Mouse (Mus musculus) lung, postnatal 0 days (tissue): ENCODE measurements around the gene Trim50. TPM values are rescaled to one million over a fixed set of nuclear protein-coding genes. Genes with fewer than 3 reads are reported as not detected.
"Not testable (repeated sequence)": the region's sequence is repeated elsewhere in the genome, so short reads cannot be mapped to it uniquely, and the experiment has no call there.

Experiments used
- ATAC-seq: fragments of 200-750 bp; cut with Nextera tagmentation; 2 replicates; pipeline ENCODE4 v1.8.0; 2017; ENCODE audit warnings: moderate library complexity
- DNase-seq: peaks from one replicate; pipeline ENCODE4 v3.0.0-alpha.2; 2016; ENCODE audit warnings: low spot score
- H3K27ac ChIP-seq: fragments of 300-500 bp; sonication (generic); 2 replicates; pipeline ENCODE4 v1.5.1; 2014; ENCODE audit warnings: antibody characterized with exemption, mild to moderate bottlenecking, low read length, mixed read lengths
- H3K27me3 ChIP-seq: fragments of 300-500 bp; sonication (generic); replicated peaks from 2 replicates; pipeline ENCODE4 v1.6.1; 2014; ENCODE audit warnings: low read length, mixed read lengths; ENCODE audit not compliant: insufficient read depth
- H3K36me3 ChIP-seq: fragments of 300-500 bp; sonication (generic); 2 replicates; pipeline ENCODE4 v1.6.1; 2014; ENCODE audit warnings: low read length, mixed read lengths; ENCODE audit not compliant: insufficient read depth
- H3K4me1 ChIP-seq: fragments of 300-500 bp; sonication (generic); 2 replicates; pipeline ENCODE4 v1.6.1; 2014; ENCODE audit warnings: antibody characterized with exemption, low read depth, low read length, mixed read lengths; ENCODE audit not compliant: insufficient read depth
- H3K4me2 ChIP-seq: fragments of 300-500 bp; sonication (generic); replicated peaks from 2 replicates; pipeline ENCODE4 v1.6.1; 2014; ENCODE audit warnings: low read depth, mild to moderate bottlenecking, low read length, moderate library complexity, mixed read lengths
- H3K4me3 ChIP-seq: fragments of 300-500 bp; sonication (generic); 2 replicates; pipeline ENCODE4 v1.5.1; 2014; ENCODE audit warnings: low read depth, low read length
- H3K9ac ChIP-seq: fragments of 300-500 bp; sonication (generic); replicated peaks from 2 replicates; pipeline ENCODE4 v1.6.1; 2014; ENCODE audit warnings: low read depth, mild to moderate bottlenecking
- H3K9me3 ChIP-seq: fragments of 300-500 bp; sonication (generic); 2 replicates; pipeline ENCODE4 v1.6.1; 2016; ENCODE audit warnings: low read length, mixed read lengths
- CTCF ChIP-seq: IDR thresholded peaks from 2 replicates; pipeline ENCODE4 v1.5.1; 2016; ENCODE audit warnings: antibody characterized with exemption, mild to moderate bottlenecking
- EP300 ChIP-seq: IDR thresholded peaks from 2 replicates; pipeline ENCODE4 v1.6.1; 2016; ENCODE audit warnings: antibody characterized with exemption, mild to moderate bottlenecking, control low read depth
- WGBS: fragments of 180-500 bp; shearing (Covaris S2); extraction: QIAGEN DNeasy Blood & Tissue Kit; methylation state at CpG from one replicate; pipeline ENCODE4 v1.1.7; 2014; 5-methylcytosine and 5-hydroxymethylcytosine counted together
- polyA plus RNA-seq: library from polyadenylated mRNA; unstranded; fragments of >200 nt; fragmentation: Nextera tagmentation; extraction: Ambion mirVana; gene quantifications from 2 replicates; pipeline ENCODE4 v1.2.1, GENCODE M21; 2015

Gene Trim50
- polyA plus RNA-seq, 1 experiment from 2014 or later, result not detected

GRCm38 (mm10) chr5:135367841-135368240 lies 14.7 kb downstream of the Trim50 start:
- DNase-seq (peak; percentile 30), ATAC-seq (no peak)
- Histone ChIP-seq H3K4me2 (no peak overlapping the region), H3K36me3 (no peaks in the 10 kb centered on the region), H3K4me1 (peaks cover 4% of the 10 kb centered on the region; the same call in 1 of the 2 replicates), H3K9me3 (no peaks in the 10 kb centered on the region), H3K4me3 (no peak overlapping the region), H3K27ac (no peak overlapping the region), H3K9ac (no peak overlapping the region), H3K27me3 (no peaks in the 10 kb centered on the region)
- 49% methylated on average over 6 of the region's 6 CpGs for WGBS
- TF ChIP-seq EP300 (no peak), CTCF (peak; percentile 57)

- Histone ChIP-seq H3K4me3 (no peak overlapping the region), H3K36me3 (no peaks in the 10 kb centered on the region), H3K9me3 (no peaks in the 10 kb centered on the region), H3K4me1 (peaks cover 4% of the 10 kb centered on the region; the same call in 1 of the 2 replicates), H3K4me2 (no peak overlapping the region), H3K27me3 (no peaks in the 10 kb centered on the region), H3K9ac (no peak overlapping the region), H3K27ac (no peak overlapping the region)
- 71% methylated on average over 6 of the region's 6 CpGs for WGBS
- TF ChIP-seq CTCF (no peak), EP300 (peak; percentile 12; the same call in 1 of the 2 replicates)
- peak; percentile 79 for DNase-seq
- peak; percentile 40 for ATAC-seq
Observed at GRCm38 (mm10) chr5:135368312-135368711, 15.2 kb downstream of the Trim50 start.

GRCm38 (mm10) chr5:135369196-135369595 lies 16.1 kb downstream of the Trim50 start:
- DNase-seq, H3K27me3 ChIP-seq, H3K36me3 ChIP-seq, H3K9me3 ChIP-seq, ATAC-seq, H3K4me1 ChIP-seq: not testable (repeated sequence)
- H3K4me2 ChIP-seq, result peak overlapping the region; percentile 96
- H3K27ac ChIP-seq, result 0 out of 2 replicates have a peak overlapping the region, but pooled peaks have one; percentile 81
- peak overlapping the region; percentile 75 for H3K9ac ChIP-seq
- 61% methylated on average over 9 of the region's 9 CpGs for WGBS
- peak overlapping the region; percentile 69 for H3K4me3 ChIP-seq

- peak; percentile 85 for ATAC-seq
- peaks cover 4% of the 10 kb centered on the region; the same call in 1 of the 2 replicates for H3K4me1 ChIP-seq
- H3K4me2 ChIP-seq, result peak within 1 kb of the TSS; percentile 96
- WGBS, result under 1% methylated on average over 60 of the region's 64 CpGs
- H3K9me3 ChIP-seq, result no peaks in the 10 kb centered on the region
- H3K9ac ChIP-seq, result peak within 1 kb of the TSS; percentile 75
- H3K27ac ChIP-seq, result peak within 1 kb of the TSS; percentile 81; the same call in 1 of the 2 replicates
- peak; percentile 96 for DNase-seq
- H3K4me3 ChIP-seq, result peak within 1 kb of the TSS; percentile 69
- TF ChIP-seq EP300, result no peak; the same call in 1 of the 2 replicates
- TF ChIP-seq CTCF, result no peak
- no peaks in the 10 kb centered on the region for H3K27me3 ChIP-seq
- H3K36me3 ChIP-seq, result peaks cover 7% of the 10 kb centered on the region; the same call in 1 of the 2 replicates
Observed at GRCm38 (mm10) chr5:135369787-135370654, 16.9 kb downstream of the Trim50 start, which contains the start of gene Nsun5. TSS of gene Nsun5 (plus strand) at chr5:135369953.

- Histone ChIP-seq H3K36me3 (peaks cover 7% of the 10 kb centered on the region; the same call in 1 of the 2 replicates), H3K4me1 (peaks cover 4% of the 10 kb centered on the region; the same call in 1 of the 2 replicates), H3K27me3 (no peaks in the 10 kb centered on the region), H3K27ac (no peak overlapping the region), H3K4me2 (no peak overlapping the region), H3K9me3 (no peaks in the 10 kb centered on the region), H3K4me3 (no peak overlapping the region), H3K9ac (no peak overlapping the region)
- TF ChIP-seq EP300, result no peak
- no peak for TF ChIP-seq CTCF
- ATAC-seq (no peak), DNase-seq (no peak)
- WGBS, result 91% methylated on average over 13 of the region's 13 CpGs
Observed at GRCm38 (mm10) chr5:135371195-135371594, 18.1 kb downstream of the Trim50 start.

- H3K9me3 ChIP-seq, result no peaks in the 10 kb centered on the region
- H3K27ac ChIP-seq, result no peak overlapping the region
- H3K36me3 ChIP-seq, result peaks cover 20% of the 10 kb centered on the region; the same call in 1 of the 2 replicates
- peaks cover 4% of the 10 kb centered on the region; the same call in 1 of the 2 replicates for H3K4me1 ChIP-seq
- no peaks in the 10 kb centered on the region for H3K27me3 ChIP-seq
- H3K4me3 ChIP-seq, result no peak overlapping the region
- TF ChIP-seq EP300 (no peak), CTCF (peak; percentile 13; the same call in 1 of the 2 replicates)
- H3K4me2 ChIP-seq, result no peak overlapping the region
- no peak overlapping the region for H3K9ac ChIP-seq
- DNase-seq (no peak), ATAC-seq (no peak)
- 93% methylated on average over 5 of the region's 5 CpGs for WGBS
Observed at GRCm38 (mm10) chr5:135373601-135374000, 20.5 kb downstream of the Trim50 start.
